Mouse (Mus musculus) myocyte (in vitro differentiated cells): ENCODE data around the gene Gng7. TPM values are rescaled to one million over a fixed set of nuclear protein-coding genes. Genes with fewer than 3 reads are reported as not detected.

Experiments used
- H3K27me3 ChIP-seq: one replicate; pipeline ENCODE4 v1.6.1; 2011; ENCODE audit not compliant: control insufficient read depth, insufficient read depth, insufficient read length
- H3K36me3 ChIP-seq: one replicate; pipeline ENCODE4 v1.6.1; 2011; ENCODE audit not compliant: control insufficient read depth, insufficient read depth
- H3K4me2 ChIP-seq: one replicate; pipeline ENCODE4 v1.6.1; 2011; ENCODE audit warnings: low read depth, control low read depth
- H3K4me3 ChIP-seq: one replicate; pipeline ENCODE4 v1.5.1; 2011; ENCODE audit warnings: mild to moderate bottlenecking, control low read depth, moderate library complexity
- H3K79me2 ChIP-seq: one replicate; pipeline ENCODE4 v1.6.1; 2011; ENCODE audit not compliant: control insufficient read depth, insufficient read depth
- H3ac ChIP-seq: one replicate; pipeline ENCODE4 v1.6.1; 2011; ENCODE audit not compliant: control insufficient read depth, insufficient read length
- CEBPB ChIP-seq: IDR thresholded peaks from 2 replicates; pipeline ENCODE4 v1.6.1; 2011; ENCODE audit warnings: mild to moderate bottlenecking, moderate library complexity; ENCODE audit not compliant: poor library complexity, insufficient read depth, severe bottlenecking
- E2F4 ChIP-seq: IDR thresholded peaks from one replicate; pipeline ENCODE4 v1.6.1; 2011; ENCODE audit warnings: mild to moderate bottlenecking, control low read depth, moderate library complexity; ENCODE audit not compliant: insufficient read depth
- MAX ChIP-seq: IDR thresholded peaks from one replicate; pipeline ENCODE4 v1.6.1; 2011; ENCODE audit warnings: low read depth, mild to moderate bottlenecking, control low read depth
- MYOD1 ChIP-seq, 3 experiments: IDR thresholded peaks; one replicate each; pipeline ENCODE4 v1.6.1; 2011; ENCODE audit warnings: control low read depth in 2 of 3, low read depth in 2 of 3, mild to moderate bottlenecking in 2 of 3, moderate library complexity in 1 of 3; ENCODE audit not compliant: insufficient read length in 2 of 3, control insufficient read depth in 1 of 3
- MYOG ChIP-seq, 3 experiments: IDR thresholded peaks; one replicate each; pipeline ENCODE4 v1.6.1; 2011; ENCODE audit warnings: control low read depth in 2 of 3, low read depth in 2 of 3, mild to moderate bottlenecking in 2 of 3; ENCODE audit not compliant: insufficient read length in 2 of 3, control insufficient read depth in 1 of 3, insufficient read depth in 1 of 3
- POLR2A ChIP-seq: IDR thresholded peaks from one replicate; pipeline ENCODE4 v1.6.1; 2011; ENCODE audit warnings: low read depth, mild to moderate bottlenecking, control low read depth, moderate library complexity; ENCODE audit not compliant: insufficient read length
- POLR2AphosphoS2 ChIP-seq: IDR thresholded peaks from one replicate; pipeline ENCODE4 v1.6.1; 2011; ENCODE audit warnings: low read depth, control low read depth; ENCODE audit not compliant: insufficient read length
- REST ChIP-seq: IDR thresholded peaks from one replicate; pipeline ENCODE4 v1.6.1; 2011; ENCODE audit warnings: mild to moderate bottlenecking, control low read depth, moderate library complexity; ENCODE audit not compliant: insufficient read depth, insufficient read length
- SRF ChIP-seq: IDR thresholded peaks from one replicate; pipeline ENCODE4 v1.6.1; 2011; ENCODE audit warnings: low read depth; ENCODE audit not compliant: control insufficient read depth, insufficient read length
- TCF12 ChIP-seq: IDR thresholded peaks from one replicate; pipeline ENCODE4 v1.6.1; 2011; ENCODE audit warnings: mild to moderate bottlenecking, control low read depth; ENCODE audit not compliant: poor library complexity, insufficient read depth, severe bottlenecking
- TCF3 ChIP-seq: IDR thresholded peaks from one replicate; pipeline ENCODE4 v1.6.1; 2011; ENCODE audit warnings: low read depth, control low read depth; ENCODE audit not compliant: insufficient read length
- USF1 ChIP-seq: IDR thresholded peaks from one replicate; pipeline ENCODE4 v1.6.1; 2011; ENCODE audit warnings: low read depth, mild to moderate bottlenecking, control low read depth, moderate library complexity
- polyA plus RNA-seq: library from polyadenylated mRNA; unstranded; fragments of >200 nt; fragmentation: generic; extraction: Trizol; gene quantifications from one replicate; pipeline ENCODE4 v1.2.1, GENCODE M21; 2012; ENCODE audit warnings: missing spikeins

The Gng7 gene
- polyA plus RNA-seq, 1 experiment, result 0.47 TPM

DNA sequence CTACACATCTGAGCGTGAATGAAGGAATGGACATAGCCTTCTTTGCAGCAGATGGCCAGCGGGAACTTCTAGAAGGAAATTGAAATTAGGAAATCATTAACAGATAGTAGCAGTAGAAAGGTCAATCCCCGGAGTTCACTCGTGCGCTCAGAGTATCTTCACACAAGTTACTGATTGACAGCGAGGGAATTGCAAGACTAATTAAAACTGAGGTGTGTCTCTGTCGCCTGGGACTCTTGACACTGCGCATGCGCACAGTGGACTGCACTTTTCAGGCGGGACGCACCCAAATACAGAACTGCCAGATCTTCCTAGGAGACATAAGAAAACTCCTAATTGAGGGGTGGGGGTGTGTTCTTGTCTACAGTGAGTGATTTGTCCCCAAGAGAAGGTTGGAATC is 39.3 kb downstream of the Gng7 start:
- Histone ChIP-seq H3K4me2 (no peak overlapping the region), H3K27me3 (no peaks in the 10 kb centered on the region), H3K4me3 (no peak overlapping the region), H3K36me3 (no peaks in the 10 kb centered on the region), H3K79me2 (no peaks in the 10 kb centered on the region), H3ac (no peak overlapping the region)
- no peak for TF ChIP-seq CEBPB
- no peak for TF ChIP-seq MYOD1 (IDR thresholded peaks at IDR 0.05; ENCODE audit: control insufficient read depth in 1 of 3, insufficient read length in 2 of 3, low read depth in 2 of 3)
- no peak for TF ChIP-seq E2F4
- TF ChIP-seq POLR2A, result no peak
- no peak for TF ChIP-seq REST
- no peak for TF ChIP-seq MAX
- no peak for TF ChIP-seq SRF
- no peak for TF ChIP-seq MYOG (IDR thresholded peaks at IDR 0.05; ENCODE audit: control insufficient read depth in 1 of 3, insufficient read depth in 1 of 3, insufficient read length in 2 of 3, low read depth in 2 of 3)
- no peak for TF ChIP-seq TCF3
- no peak for TF ChIP-seq USF1
- no peak for TF ChIP-seq POLR2AphosphoS2
- no peak for TF ChIP-seq TCF12

DNA sequence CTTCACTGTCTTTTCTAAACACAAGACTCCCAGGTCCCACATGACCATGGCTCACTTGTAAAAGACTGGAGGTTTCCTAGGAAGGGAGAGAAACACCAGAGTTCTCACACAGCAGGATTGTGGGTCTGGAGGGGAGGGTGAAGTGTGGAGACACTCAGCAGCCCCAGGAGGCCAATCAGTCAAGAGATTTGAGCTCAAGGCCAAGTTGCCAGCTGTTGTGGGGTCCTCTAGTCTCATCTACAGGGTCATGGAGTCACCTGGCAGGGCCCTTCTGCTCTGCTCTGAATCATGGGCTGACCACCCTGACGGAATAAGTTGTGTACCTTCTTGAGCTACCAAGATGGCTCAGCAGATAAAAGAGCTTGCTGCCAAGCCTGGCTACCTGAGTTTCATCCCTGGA is 41.0 kb downstream of the Gng7 start:
- Histone ChIP-seq H3K79me2 (no peaks in the 10 kb centered on the region), H3K36me3 (no peaks in the 10 kb centered on the region), H3K4me3 (no peak overlapping the region), H3ac (no peak overlapping the region), H3K4me2 (no peak overlapping the region), H3K27me3 (no peaks in the 10 kb centered on the region)
- TF ChIP-seq CEBPB, result no peak
- no peak for TF ChIP-seq SRF
- no peak for TF ChIP-seq TCF3
- no peak for TF ChIP-seq E2F4

DNA sequence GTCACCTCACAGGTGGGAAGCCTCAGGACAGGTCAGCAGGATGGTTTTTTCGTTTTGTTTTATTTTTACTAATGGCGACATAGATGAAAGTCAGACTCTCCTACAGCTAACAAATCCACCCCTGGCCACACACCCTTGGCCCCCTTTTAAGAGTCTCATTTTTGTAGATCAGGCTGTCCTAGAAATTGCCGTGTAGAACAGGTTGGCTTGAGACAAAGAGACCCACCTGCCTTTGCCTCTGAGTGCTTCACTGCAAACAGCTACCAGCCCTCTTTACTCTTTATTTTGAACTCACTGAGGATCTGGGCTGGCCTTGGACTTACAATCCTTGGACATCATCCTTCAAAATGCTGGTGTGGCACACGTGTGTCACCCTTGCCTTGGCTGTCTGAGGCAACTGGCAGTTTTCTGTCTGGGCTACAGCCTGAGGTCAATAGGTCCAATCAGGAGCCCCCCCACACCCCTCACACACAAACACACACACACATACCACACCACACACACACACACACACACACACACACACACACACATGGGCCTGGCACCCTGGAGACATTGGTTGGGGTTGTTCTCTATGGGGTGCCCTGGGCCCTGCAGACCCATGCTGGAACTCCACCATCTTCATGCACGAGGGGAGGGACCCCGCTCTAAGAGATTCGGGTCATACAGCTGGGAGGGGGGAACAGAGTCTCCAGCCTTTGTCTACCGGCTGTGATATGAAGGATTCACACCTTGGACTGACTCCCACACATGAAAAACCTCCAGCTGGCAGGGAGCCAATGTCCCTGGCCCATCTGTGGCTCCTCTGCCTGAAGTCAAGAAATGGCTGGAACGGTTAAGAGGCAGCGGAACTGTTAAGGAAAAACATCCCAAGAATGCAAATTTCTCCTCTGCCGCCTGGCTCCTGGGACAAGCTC is 42.4 kb downstream of the Gng7 start:
- no peak overlapping the region for H3K4me3 ChIP-seq
- no peaks in the 10 kb centered on the region for H3K36me3 ChIP-seq
- H3K4me2 ChIP-seq, result no peak overlapping the region
- H3ac ChIP-seq, result no peak overlapping the region
- H3K27me3 ChIP-seq, result no peaks in the 10 kb centered on the region
- no peaks in the 10 kb centered on the region for H3K79me2 ChIP-seq
- no peak for TF ChIP-seq TCF3
- no peak for TF ChIP-seq TCF12
- no peak for TF ChIP-seq CEBPB
- TF ChIP-seq POLR2AphosphoS2, result no peak
- TF ChIP-seq MAX, result no peak
- TF ChIP-seq REST, result no peak

DNA sequence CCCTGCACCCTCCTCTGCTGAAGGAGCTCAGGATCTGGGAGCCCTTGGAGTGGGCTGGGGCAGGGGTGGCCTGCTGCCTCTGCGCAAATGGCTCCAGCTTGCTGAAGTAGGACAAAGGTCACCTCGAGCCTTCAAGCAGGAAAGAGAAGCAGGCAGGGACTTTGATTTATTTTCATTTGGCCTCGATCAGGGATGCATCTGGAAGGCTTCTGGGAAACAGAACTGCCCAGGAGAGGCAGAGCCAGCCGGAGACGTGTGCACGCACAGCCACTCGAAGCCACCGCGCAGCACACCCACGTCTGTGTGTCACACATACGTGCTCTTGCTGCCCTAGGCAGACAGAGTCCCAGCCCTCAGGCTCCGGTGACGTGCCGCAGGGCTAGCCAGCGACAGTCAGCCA is 43.2 kb downstream of the Gng7 start:
- Histone ChIP-seq H3K4me2 (no peak overlapping the region), H3K4me3 (no peak overlapping the region), H3K36me3 (no peaks in the 10 kb centered on the region), H3ac (no peak overlapping the region), H3K79me2 (no peaks in the 10 kb centered on the region), H3K27me3 (no peaks in the 10 kb centered on the region)
- no peak for TF ChIP-seq POLR2AphosphoS2

DNA sequence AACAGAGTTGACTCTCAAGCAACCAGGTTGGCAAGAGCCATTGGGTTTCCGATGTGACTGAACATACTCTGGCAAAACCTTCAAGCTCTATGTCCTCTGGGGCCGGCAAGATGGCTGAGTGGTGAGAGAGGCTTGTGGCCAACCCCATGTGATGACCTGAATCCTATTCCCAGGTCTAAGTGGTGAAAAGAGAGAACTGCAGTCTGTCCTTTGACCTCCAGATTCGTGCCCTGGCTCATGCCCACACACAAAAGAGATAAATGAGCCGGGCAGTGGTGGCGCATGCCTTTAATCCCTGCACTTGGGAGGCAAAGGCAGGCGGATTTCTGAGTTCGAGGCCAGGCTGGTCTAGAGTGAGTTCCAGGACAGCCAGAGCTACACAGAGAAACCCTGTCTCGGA is 44.6 kb downstream of the Gng7 start:
- H3K4me2 ChIP-seq, result no peak overlapping the region
- H3K27me3 ChIP-seq, result no peaks in the 10 kb centered on the region
- H3K36me3 ChIP-seq, result no peaks in the 10 kb centered on the region
- TF ChIP-seq E2F4 (no peak), MAX (no peak), USF1 (no peak), CEBPB (no peak), TCF3 (no peak), MYOD1 (IDR thresholded peaks at IDR 0.05; ENCODE audit: control insufficient read depth in 1 of 3, insufficient read length in 2 of 3, low read depth in 2 of 3) (no peak), MYOG (IDR thresholded peaks at IDR 0.05; ENCODE audit: control insufficient read depth in 1 of 3, insufficient read depth in 1 of 3, insufficient read length in 2 of 3, low read depth in 2 of 3) (no peak), TCF12 (no peak), POLR2AphosphoS2 (no peak), REST (no peak), POLR2A (no peak), SRF (no peak)
- no peak overlapping the region for H3ac ChIP-seq
- no peaks in the 10 kb centered on the region for H3K79me2 ChIP-seq
- no peak overlapping the region for H3K4me3 ChIP-seq
